Mouse (Mus musculus): ENCODE results near the gene Qpct.

- TF ChIP-seq SMC3 (IDR thresholded peaks at IDR 0.05; ENCODE audit: low read depth, low read length) (no peak), MAX (IDR thresholded peaks at IDR 0.05; ENCODE audit: low read length) (no peak), POLR2A (IDR thresholded peaks at IDR 0.05; ENCODE audit: control insufficient read depth in 1 of 2, insufficient read depth in 1 of 2, low read depth in 1 of 2, low read length in 2 of 2, poor library complexity in 1 of 2) (no peak), CTCF (IDR thresholded peaks at IDR 0.05 in 2 of 3, conservative IDR thresholded peaks at IDR 0.05 in 1 of 3; ENCODE audit: control insufficient read depth in 1 of 3, insufficient read depth in 1 of 3, low read depth in 2 of 3, low read length in 3 of 3, poor library complexity in 1 of 3, severe bottlenecking in 1 of 3) (no peak), ZNF384 (IDR thresholded peaks at IDR 0.05; ENCODE audit: low read depth, low read length) (no peak), ETS1 (IDR thresholded peaks at IDR 0.05; ENCODE audit: low read depth, low read length) (no peak), POLR2AphosphoS5 (IDR thresholded peaks at IDR 0.05; ENCODE audit: borderline replicate concordance, low read depth, low read length) (no peak), CHD1 (IDR thresholded peaks at IDR 0.05; ENCODE audit: low read depth, low read length) (no peak), MAFK (IDR thresholded peaks at IDR 0.05; ENCODE audit: borderline replicate concordance, low read depth, low read length) (no peak), TAL1 (IDR thresholded peaks at IDR 0.05; ENCODE audit: low read length) (no peak)
These were observed 31.9 kb upstream of the Qpct start for GRCm38 (mm10) chr17:79019726-79020207.
